18 mouse cellular contexts compared by ENCODE assay signal in the genomic region with DNA sequence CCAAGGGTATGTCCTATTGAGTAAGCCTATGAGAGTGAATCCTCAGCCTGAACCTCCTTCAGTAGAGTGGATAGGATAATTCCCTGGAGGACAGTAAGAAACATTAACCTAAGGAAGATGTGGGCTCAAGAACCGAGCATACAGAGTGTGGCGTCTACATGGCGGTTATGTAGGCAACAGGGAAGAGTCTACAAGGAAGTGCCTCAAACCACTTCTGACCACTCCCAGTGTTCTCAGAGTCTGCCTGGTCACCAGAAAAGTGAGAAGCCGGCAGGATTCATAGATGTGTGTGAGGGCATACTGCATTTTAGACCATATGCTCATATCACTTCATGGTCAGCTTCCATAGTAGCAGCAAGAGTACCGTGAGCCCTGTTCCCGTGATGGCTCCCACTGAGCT.
"Had no signal": no experiment of that assay in that cellular context is flagged by ENCODE, and none has a peak within 500 bp of the region (broad histone marks: within the 10 kb centered on the region; RNA-seq: fewer than 3 reads in every experiment).

No protein-coding gene starts in this region.

- H3K9ac ChIP-seq: intestine, embryonic 15.5 days; kidney, embryonic 15.5 days; limb, embryonic 12.5 days; limb, embryonic 15.5 days; liver, embryonic 14.5 days; lung, embryonic 15.5 days; neural tube, embryonic 12.5 days; neural tube, embryonic 15.5 days had no signal

- H3K36me3 ChIP-seq: intestine, embryonic 15.5 days; kidney, embryonic 15.5 days; limb, embryonic 12.5 days; limb, embryonic 15.5 days; lung, embryonic 15.5 days; neural tube, embryonic 12.5 days; neural tube, embryonic 15.5 days had no signal

- H3K4me3 ChIP-seq: intestine, embryonic 15.5 days; kidney, embryonic 15.5 days; limb, embryonic 12.5 days; limb, embryonic 15.5 days; lung, embryonic 15.5 days; neural tube, embryonic 12.5 days; neural tube, embryonic 15.5 days had no signal

- ATAC-seq: intestine, embryonic 15.5 days had no signal

- H3K4me2 ChIP-seq: intestine, embryonic 15.5 days; kidney, embryonic 15.5 days; limb, embryonic 12.5 days; limb, embryonic 15.5 days; lung, embryonic 15.5 days; midbrain, embryonic 11.5 days; neural tube, embryonic 12.5 days; neural tube, embryonic 15.5 days had no signal

- H3K27ac ChIP-seq: intestine, embryonic 15.5 days; kidney, embryonic 15.5 days; limb, embryonic 12.5 days; limb, embryonic 15.5 days; liver, embryonic 14.5 days; lung, embryonic 15.5 days; neural tube, embryonic 12.5 days; neural tube, embryonic 15.5 days had no signal

- DNase-seq: kidney, adult 11 months; kidney, adult 8-10 months; kidney, postnatal 10 days; kidney, postnatal 4 days; left cerebral cortex, postnatal 4 days; lung, adult 18-20 months; lung, postnatal 4 days; midbrain, embryonic 14.5 days; thymus, postnatal 25 days had no signal

- H3K4me1 ChIP-seq: intestine, embryonic 15.5 days; kidney, embryonic 15.5 days; limb, embryonic 12.5 days; limb, embryonic 15.5 days; lung, embryonic 15.5 days; neural tube, embryonic 12.5 days; neural tube, embryonic 15.5 days had no signal

- H3K27me3 ChIP-seq: intestine, embryonic 15.5 days; kidney, embryonic 15.5 days; limb, embryonic 12.5 days; limb, embryonic 15.5 days; lung, embryonic 15.5 days; neural tube, embryonic 12.5 days; neural tube, embryonic 15.5 days had no signal

- H3K9me3 ChIP-seq: intestine, embryonic 15.5 days; kidney, embryonic 15.5 days; limb, embryonic 12.5 days; limb, embryonic 15.5 days; lung, embryonic 15.5 days; neural tube, embryonic 12.5 days; neural tube, embryonic 15.5 days had no signal
